Mouse (Mus musculus) adrenal gland, adult 18-20 months (tissue): ENCODE measurements around the gene Tepsin. TPM values are rescaled to one million over a fixed set of nuclear protein-coding genes. Genes with fewer than 3 reads are reported as not detected.
A peak's percentile ranks its signal among the peaks of the same experiment; 100 is the strongest.

Source experiments
- DNase-seq, 2 experiments: peaks; one replicate each; pipeline ENCODE4 v3.0.0; 2021 to 2022; ENCODE audit warnings: low spot score in 2 of 2
- total RNA-seq, 2 experiments: library from RNA; stranded (reverse); gene quantifications; 1 replicate in 1 of 2; 2 replicates in 1 of 2; pipeline ENCODE4 v1.2.3; 2021

Tepsin gene
- total RNA-seq, 2 experiments from 2014 or later: 12.3 to 15.4 TPM

- DNase-seq: no peak
Observed at GRCm38 (mm10) chr11:120112136-120112535, 13.6 kb upstream of the Tepsin start.

- peak in 1 of 2 experiments; percentile 68 for DNase-seq
Observed at GRCm38 (mm10) chr11:120111033-120111432, 12.5 kb upstream of the Tepsin start.

- no peak for DNase-seq
Observed at GRCm38 (mm10) chr11:120110554-120110953, 12.0 kb upstream of the Tepsin start.

- no peak for DNase-seq
Observed at GRCm38 (mm10) chr11:120109558-120110210, 11.2 kb upstream of the Tepsin start.

GRCm38 (mm10) chr11:120107796-120108195, 9.3 kb upstream of the Tepsin start:
- no peak for DNase-seq

- no peak for DNase-seq
Observed at GRCm38 (mm10) chr11:120107026-120107425, 8.5 kb upstream of the Tepsin start.

GRCm38 (mm10) chr11:120103431-120103997, 5.0 kb upstream of the Tepsin start:
- no peak for DNase-seq

- DNase-seq: peak; percentile 39 to 59
Observed at GRCm38 (mm10) chr11:120101036-120101435, 2.5 kb upstream of the Tepsin start.

GRCm38 (mm10) chr11:120092817-120093591, 5.5 kb downstream of the Tepsin start:
- peak in 1 of 2 experiments; percentile 59 for DNase-seq

- DNase-seq: no peak
Observed at GRCm38 (mm10) chr11:120090661-120091060, 7.9 kb downstream of the Tepsin start.

GRCm38 (mm10) chr11:120086702-120087152, 11.8 kb downstream of the Tepsin start, which contains the start of gene Cep131:
Gene Cep131 (minus strand): TSS chr11:120086827.
- DNase-seq: peak; percentile 96

- peak; percentile 40 to 45 for DNase-seq
Observed at GRCm38 (mm10) chr11:120085891-120086627, 12.5 kb downstream of the Tepsin start.

GRCm38 (mm10) chr11:120080282-120080681, 18.2 kb downstream of the Tepsin start:
- no peak for DNase-seq

GRCm38 (mm10) chr11:120076191-120076590, 22.3 kb downstream of the Tepsin start:
- peak; percentile 41 to 71 for DNase-seq

- DNase-seq: no peak
Observed at GRCm38 (mm10) chr11:120072986-120073647, 25.4 kb downstream of the Tepsin start.

- peak in 1 of 2 experiments; percentile 57 for DNase-seq
Observed at GRCm38 (mm10) chr11:120071731-120072320, 26.7 kb downstream of the Tepsin start.

- no peak for DNase-seq
Observed at GRCm38 (mm10) chr11:120071065-120071464, 27.5 kb downstream of the Tepsin start.

GRCm38 (mm10) chr11:120070286-120070930, 28.1 kb downstream of the Tepsin start:
- DNase-seq: peak in 1 of 2 experiments; percentile 60

GRCm38 (mm10) chr11:120069261-120069660, 29.3 kb downstream of the Tepsin start:
- no peak for DNase-seq

GRCm38 (mm10) chr11:120067834-120068233, 30.7 kb downstream of the Tepsin start:
- DNase-seq: no peak
